Mouse (Mus musculus) mesoderm, embryonic 11.5 days (tissue): ENCODE measurements at regions not wholly inside any gene's neighbourhood (a gene's known extent, or its start where the extent isn't known, plus 50 kb on each side); places are given as distances from the start of the nearest gene placed in this dataset.
"Not testable (repeated sequence)": the region's sequence is repeated elsewhere in the genome, so short reads cannot be mapped to it uniquely, and the experiment has no call there.

Experiments
- DNase-seq: peaks from one replicate; pipeline ENCODE4 v3.0.0-alpha.2; 2012; ENCODE audit warnings: low read depth, low spot score

DNA sequence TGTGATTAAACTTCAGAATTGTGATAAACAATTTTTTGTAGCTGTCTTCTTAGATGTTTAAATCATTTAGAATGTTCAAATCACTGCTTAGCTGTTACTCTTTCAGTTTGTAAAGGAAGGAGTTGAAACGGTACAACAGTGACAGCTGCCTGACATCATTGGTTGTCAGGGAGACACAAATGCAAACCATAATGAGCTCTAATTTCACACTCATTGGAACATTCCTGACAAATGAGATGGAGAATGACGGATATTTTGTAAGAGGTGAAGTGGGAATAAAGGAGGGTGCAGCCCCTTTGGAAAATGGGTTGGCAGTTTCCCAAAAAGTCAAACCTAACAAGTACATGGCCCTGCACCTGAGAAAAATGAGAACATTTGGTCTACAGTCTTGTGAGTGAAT lies 62.5 kb downstream of the Rad51ap2 start:
- no peak for DNase-seq

- no peak for DNase-seq
These were observed 107.0 kb downstream of the Rad51ap2 start for GRCm38 (mm10) chr12:11562891-11563290.

DNA sequence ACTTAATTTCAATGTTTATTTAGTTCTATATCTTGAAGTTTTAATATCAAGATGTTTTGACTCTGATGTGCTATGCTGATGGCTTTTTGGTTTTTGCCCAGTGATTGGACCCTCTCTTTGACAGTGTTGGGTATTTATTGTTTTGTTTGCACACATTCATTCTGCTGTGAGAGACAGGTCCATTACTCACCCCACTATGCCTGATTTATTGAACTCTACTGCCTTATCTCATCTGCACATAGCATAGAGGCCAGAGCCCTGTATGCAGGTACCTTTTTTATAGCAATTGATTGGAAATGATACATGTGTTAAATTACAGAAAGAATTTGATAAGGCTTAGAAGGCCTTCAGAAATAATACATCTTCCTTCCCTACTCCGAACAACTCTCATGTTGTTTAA lies 114.3 kb downstream of the Rad51ap2 start:
- DNase-seq, result no peak

DNA sequence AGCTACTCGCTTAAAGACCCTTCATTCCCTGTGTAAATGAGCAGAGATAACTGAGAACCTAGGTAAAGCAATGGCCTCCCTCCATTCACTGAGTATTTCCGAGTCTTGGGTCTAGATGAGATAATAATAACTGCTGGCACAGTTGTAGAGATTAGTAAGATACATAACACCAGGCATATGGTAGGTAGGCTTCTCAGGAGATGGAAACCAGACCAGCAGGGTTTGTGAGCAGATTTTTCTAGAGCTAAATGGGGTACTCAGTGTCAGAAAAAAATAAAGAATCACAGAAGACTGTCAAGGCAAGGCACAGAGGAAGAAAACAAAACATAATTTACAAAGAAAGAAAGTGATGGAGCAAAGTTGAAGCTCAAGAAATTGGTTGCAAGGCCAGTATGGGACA lies 148.1 kb downstream of the Rad51ap2 start:
- DNase-seq, result no peak

DNA sequence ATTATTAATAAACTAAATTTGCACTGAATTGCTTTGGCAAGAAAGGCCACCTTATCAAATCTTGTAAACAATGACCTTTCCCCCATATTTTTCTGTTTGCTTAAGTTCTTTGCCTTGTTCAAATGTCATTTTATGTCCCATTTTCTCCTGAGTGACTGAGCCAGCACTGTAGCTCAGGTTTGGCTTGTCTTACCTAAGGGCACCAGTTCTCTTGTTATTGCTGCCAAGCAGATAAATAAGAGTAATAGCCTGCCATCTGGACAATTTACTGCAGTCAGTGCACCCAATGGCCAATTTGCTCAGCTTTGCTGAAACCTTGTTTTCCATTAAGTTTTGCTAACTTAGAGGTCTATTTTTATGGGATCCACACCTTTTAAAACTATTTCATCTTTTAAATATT lies 152.9 kb downstream of the Rad51ap2 start:
- no peak for DNase-seq

DNA sequence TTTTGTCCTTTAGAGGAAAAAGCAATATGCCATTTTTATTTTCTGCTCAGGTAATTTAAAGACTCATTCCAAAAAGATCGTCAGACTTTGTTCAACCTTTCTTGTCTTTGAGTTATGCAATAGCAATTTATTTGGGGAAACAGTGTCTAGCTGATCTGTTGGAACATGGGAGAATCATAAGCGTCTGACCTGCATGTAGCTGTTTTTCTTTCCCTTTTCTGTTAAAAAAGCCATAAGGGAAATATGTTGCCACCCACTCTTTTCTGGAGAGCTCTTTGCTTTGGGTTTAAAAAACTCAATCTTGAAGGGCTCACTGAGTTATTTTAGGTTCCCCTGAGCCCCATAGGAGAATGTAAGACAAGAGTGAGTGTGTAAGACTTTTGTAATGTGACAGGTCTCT lies 155.8 kb downstream of the Rad51ap2 start:
- DNase-seq, result no peak

GRCm38 (mm10) chr12:11615237-11615636 lies 159.4 kb downstream of the Rad51ap2 start:
- no peak for DNase-seq

GRCm38 (mm10) chr12:11623561-11623960 lies 167.7 kb downstream of the Rad51ap2 start:
- no peak for DNase-seq

GRCm38 (mm10) chr12:11630178-11630577 lies 174.3 kb downstream of the Rad51ap2 start:
- no peak for DNase-seq

DNA sequence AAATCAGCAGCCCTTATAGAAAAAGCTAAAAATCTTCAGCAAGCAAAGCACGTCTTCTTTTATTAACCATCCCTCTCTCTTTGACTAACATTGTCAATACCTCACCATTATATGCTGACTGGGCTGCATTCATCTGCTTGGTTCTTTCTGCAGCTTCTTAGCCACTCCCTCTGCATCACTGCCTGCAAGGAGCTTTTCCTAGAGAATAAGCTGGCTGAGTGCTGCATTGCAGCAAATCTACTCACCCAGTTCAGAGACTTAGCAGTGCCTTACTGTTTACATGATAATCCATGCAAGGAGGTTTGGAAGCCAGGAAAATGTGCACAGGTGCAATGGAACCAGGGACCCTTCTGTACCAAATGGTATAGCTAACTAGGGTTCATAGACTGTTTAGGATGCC lies 175.9 kb downstream of the Rad51ap2 start:
- no peak for DNase-seq

- DNase-seq, result no peak
These were observed 217.4 kb downstream of the Rad51ap2 start for GRCm38 (mm10) chr12:11673281-11673680.

- no peak for DNase-seq
These were observed 238.9 kb downstream of the Rad51ap2 start for GRCm38 (mm10) chr12:11694797-11695196.

GRCm38 (mm10) chr12:11708879-11709602 lies 253.2 kb downstream of the Rad51ap2 start:
- DNase-seq, result no peak

GRCm38 (mm10) chr12:11717633-11718032 lies 261.8 kb downstream of the Rad51ap2 start:
- peak; percentile 2 for DNase-seq

DNA sequence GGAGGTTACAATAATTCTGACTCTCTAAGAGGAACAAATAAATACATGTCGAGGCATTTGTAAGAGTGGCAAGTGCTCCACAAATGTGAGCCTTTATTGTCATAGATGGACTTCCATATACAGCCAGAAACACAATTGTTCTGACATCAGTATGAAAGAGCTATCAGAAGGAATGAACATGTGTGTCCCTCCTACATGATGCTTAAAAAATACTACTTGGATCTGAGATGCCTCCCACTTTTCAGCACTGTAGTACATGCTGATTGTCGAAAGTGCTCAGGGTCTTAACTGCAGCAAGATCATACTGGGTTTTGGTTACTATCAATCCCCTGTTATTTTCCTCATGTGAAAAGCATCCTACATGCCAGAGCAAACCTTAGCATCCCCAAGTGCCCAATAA lies 295.6 kb downstream of the Rad51ap2 start:
- no peak for DNase-seq

DNA sequence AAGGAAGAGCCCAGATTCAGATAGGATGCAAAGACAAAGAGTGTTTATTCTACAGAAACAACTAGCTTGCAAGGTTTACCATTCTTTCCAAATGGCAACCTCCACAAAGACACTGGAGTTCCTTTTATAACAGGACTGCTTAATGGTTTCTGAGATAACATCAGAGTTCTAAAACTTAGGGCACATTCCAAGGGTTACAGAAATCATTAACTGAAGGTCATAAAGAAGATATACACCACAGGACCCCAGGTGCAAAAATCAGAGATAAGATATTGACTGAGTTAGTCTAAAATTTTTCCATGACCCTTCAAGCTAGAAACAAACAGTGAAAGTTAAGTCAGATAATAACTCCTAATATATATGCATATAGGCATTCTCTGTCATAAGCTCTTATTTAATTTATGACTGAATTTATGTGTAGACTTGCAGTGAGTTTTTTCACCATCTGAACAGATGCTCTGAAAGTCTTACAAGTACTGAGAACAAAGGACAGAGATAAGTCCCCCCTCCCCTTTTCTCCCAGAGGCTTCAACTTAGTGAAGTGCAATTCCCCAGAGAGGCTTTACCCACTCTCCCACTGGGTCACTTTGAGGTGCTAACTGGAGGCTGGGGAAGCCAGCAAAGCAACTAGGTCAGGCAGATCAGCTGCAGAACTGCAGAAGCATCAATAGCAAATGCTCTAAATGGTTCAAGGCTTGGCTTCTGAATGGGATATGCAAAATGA lies 298.5 kb downstream of the Rad51ap2 start:
- no peak for DNase-seq

- no peak for DNase-seq
These were observed 346.4 kb downstream of the Rad51ap2 start for GRCm38 (mm10) chr12:11802326-11802725.

- no peak for DNase-seq
These were observed 347.3 kb downstream of the Rad51ap2 start for GRCm38 (mm10) chr12:11803162-11803561.

DNA sequence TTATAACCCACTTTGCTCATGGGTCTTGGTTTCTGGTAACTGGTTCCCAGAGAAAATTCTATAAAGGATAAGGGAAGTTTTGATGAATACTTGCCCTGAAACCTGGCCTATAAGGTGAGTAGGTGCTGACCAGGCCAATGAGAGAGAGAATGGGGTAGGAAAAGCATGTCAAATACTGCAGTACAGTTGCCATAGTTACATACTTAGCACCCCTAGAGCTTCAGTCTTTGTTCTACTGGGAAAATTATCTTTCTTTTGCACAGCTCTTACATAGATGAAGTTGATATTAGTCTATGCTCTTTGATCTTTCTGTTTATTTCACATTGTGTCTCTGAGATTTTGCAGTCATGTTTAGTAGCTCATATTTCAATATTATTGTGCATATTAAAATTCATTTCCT lies 373.8 kb downstream of the Rad51ap2 start:
- DNase-seq, result no peak

DNA sequence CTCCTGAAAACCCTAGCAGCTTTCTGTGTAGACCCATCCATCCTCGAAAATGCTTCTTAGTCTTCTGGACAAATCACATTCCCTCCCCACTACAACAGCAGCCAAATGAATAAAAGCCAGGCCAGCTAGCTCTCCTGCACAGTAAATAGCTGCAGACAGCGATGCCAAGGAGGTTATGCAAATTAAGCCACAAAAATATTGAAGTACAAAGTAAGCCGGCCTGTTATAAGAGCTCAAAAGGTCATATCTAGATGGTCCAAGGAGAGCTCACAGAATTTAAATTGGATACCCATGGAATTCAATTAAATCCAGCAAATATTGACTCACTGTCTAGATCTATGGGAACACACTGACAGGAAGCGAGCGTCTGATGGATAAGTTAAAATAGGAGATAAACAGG lies 375.4 kb downstream of the Rad51ap2 start:
- DNase-seq, result peak; percentile 14

DNA sequence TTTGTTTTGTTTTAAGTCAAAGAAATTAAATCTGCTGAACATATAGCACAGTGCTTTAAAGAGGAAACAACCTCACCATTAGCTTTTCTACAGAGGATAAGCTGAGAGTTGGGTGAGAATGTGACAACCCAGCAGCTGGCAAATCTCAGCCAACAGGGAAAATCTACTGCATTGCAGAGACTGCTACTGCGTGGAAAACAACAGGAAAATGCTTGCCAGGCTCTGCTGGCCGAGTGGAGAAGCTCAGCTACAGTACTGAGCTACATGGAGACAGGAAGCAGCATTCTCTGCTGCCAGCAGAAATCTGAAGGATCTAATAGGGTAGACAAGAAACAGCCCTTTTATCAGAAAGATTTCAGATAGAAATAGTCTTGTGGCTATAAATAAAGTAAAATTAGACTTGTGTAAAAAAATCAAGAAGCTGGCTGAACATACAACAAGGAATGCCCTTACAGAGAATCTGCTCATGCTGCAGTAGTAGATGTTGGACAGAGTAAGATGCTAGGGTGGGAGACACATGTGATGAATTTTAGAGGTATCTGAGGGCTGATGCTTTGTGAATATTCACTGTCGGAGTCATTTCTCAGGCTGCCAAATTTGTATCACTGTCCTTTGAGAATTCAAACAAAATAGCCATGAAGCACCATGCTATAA lies 382.1 kb downstream of the Rad51ap2 start:
- no peak for DNase-seq

GRCm38 (mm10) chr12:11851034-11851433 lies 395.2 kb downstream of the Rad51ap2 start:
- no peak for DNase-seq

DNA sequence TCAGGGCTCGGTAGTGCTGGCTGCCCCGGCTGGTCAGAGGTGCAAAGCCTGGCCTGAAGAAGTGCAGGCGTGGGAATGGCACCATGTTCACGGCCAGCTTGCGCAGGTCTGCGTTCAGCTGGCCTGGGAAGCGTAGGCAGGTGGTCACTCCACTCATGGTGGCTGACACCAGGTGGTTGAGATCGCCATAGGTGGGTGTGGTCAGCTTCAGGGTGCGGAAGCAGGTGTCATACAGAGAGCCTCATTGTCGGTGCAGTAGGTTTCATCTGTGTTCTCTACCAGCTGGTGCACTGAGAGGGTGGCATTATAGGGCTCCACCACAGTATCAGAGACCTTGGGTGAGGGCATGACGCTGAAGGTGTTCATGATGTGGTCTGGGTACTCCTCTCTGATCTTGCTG lies 380.1 kb upstream of the Fam49a start:
- DNase-seq, result not testable (repeated sequence)
